ENCODE assay signal across 8 mouse cellular contexts in the genomic region with DNA sequence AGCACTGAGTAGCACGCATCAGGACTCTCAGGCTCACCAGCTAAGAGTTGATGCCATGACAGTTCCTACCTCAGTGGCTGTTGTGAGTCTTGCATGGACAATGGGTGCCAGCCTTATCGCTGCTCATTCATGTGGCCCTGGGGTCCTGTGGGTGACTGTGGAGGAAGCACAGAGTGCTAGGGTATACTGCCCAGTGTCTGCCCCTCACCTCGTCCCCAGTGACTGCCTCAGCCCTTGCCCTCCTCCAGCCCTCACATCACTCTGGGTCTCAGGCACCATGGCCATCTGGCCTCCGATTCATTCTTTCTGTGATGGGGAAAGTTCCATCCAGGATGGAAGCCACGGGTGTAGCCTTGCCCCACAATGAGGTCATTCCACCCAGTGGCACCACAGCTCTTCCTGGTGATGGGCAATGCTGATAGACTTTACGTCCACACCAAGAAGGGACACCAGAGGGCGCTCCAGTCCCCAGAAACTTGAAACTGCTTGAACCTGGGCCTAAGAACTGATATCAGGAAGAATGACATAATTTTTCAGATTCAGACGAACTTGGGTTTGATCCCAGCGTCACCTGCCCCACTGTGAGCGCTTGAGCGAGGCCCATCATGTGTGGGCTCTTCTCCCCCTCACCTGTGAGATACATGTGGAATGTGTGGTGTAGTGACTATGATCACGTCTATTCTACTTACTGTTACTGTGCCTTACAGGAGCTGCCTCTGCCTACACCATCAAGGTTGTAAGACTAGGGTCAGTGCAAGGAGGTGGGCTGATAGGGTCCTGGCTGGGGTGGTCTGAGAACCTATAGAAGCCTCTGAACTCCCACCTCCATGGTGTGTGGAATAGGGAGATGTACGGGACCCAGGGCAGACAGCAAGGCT. TPM values are rescaled to one million over a fixed set of nuclear protein-coding genes. Genes with fewer than 3 reads are reported as not detected.
DNase-seq lines count a peak whose midpoint lies in the region; ATAC-seq and TF ChIP-seq lines count a peak whose summit lies in the region.

No protein-coding gene starts in this region.

- no peak overlapping the region for H3K9ac ChIP-seq in kidney, embryonic 14.5 days (ENCODE audit: low read depth, low read length)
- no peak overlapping the region for H3K9ac ChIP-seq in liver, adult 2 months (ENCODE audit: low read depth, low read length)
- H3K9ac ChIP-seq in neural tube, embryonic 11.5 days (ENCODE audit: low read length) = no peak overlapping the region
- no peak overlapping the region for H3K9ac ChIP-seq in stomach, embryonic 16.5 days (ENCODE audit: low read length)

- no peaks in the 10 kb centered on the region for H3K9me3 ChIP-seq in kidney, embryonic 14.5 days (ENCODE audit: control insufficient read depth, low read length)
- no peaks in the 10 kb centered on the region for H3K9me3 ChIP-seq in neural tube, embryonic 11.5 days (ENCODE audit: control insufficient read depth, low read length)
- H3K9me3 ChIP-seq in stomach, embryonic 16.5 days (replicated peaks; ENCODE audit: control insufficient read depth, low read length) = no peaks in the 10 kb centered on the region

- no peak overlapping the region for H3K4me3 ChIP-seq in kidney, embryonic 14.5 days (ENCODE audit: low read length)
- no peak overlapping the region for H3K4me3 ChIP-seq in liver, adult 2 months (ENCODE audit: insufficient read depth, low read depth, low read length)
- H3K4me3 ChIP-seq in neural tube, embryonic 11.5 days (ENCODE audit: low read depth, low read length) = no peak overlapping the region
- H3K4me3 ChIP-seq in stomach, embryonic 16.5 days (replicated peaks; ENCODE audit: low read length) = no peak overlapping the region

- no peak for TF ChIP-seq POLR2A in liver, adult 2 months (IDR thresholded peaks at IDR 0.05; ENCODE audit: extremely low read depth, insufficient read depth, low read length)

- intact Hi-C loops in gastrocnemius, postnatal 36 days (cut with DNase I) = loop anchor here (5.0 kb wide), 1 partner anchor 223 kb away; no protein-coding TSS in a partner anchor

- H3K27ac ChIP-seq in kidney, embryonic 14.5 days (ENCODE audit: low read depth, low read length) = no peak overlapping the region
- H3K27ac ChIP-seq in liver, adult 2 months (replicated peaks; ENCODE audit: insufficient read depth, low read depth, low read length) = no peak overlapping the region
- no peak overlapping the region for H3K27ac ChIP-seq in neural tube, embryonic 11.5 days (ENCODE audit: low read depth, low read length)
- no peak overlapping the region for H3K27ac ChIP-seq in stomach, embryonic 16.5 days (ENCODE audit: low read length)

- no peaks in the 10 kb centered on the region for H3K36me3 ChIP-seq in kidney, embryonic 14.5 days (ENCODE audit: control insufficient read depth, insufficient read depth, low read length)
- H3K36me3 ChIP-seq in liver, adult 2 months (ENCODE audit: control insufficient read depth, insufficient read depth, low read length) = no peaks in the 10 kb centered on the region
- H3K36me3 ChIP-seq in neural tube, embryonic 11.5 days (ENCODE audit: control insufficient read depth, insufficient read depth, low read length) = no peaks in the 10 kb centered on the region
- peaks cover 4% of the 10 kb centered on the region for H3K36me3 ChIP-seq in stomach, embryonic 16.5 days (ENCODE audit: control insufficient read depth, insufficient read depth, low read length)

- peak; percentile 21; the same call in 1 of the 2 replicates for ATAC-seq in kidney, embryonic 14.5 days (ENCODE audit: low FRiP score, low TSS enrichment)
- peak; percentile 38; the same call in 1 of the 2 replicates for ATAC-seq in neural tube, embryonic 11.5 days (ENCODE audit: insufficient read depth, low FRiP score, low TSS enrichment)
- ATAC-seq in stomach, embryonic 16.5 days (ENCODE audit: insufficient read depth, low FRiP score) = peak; percentile 26; the same call in 1 of the 2 replicates

- no peaks in the 10 kb centered on the region for H3K27me3 ChIP-seq in kidney, embryonic 14.5 days (ENCODE audit: control insufficient read depth, insufficient read depth, low read length)
- H3K27me3 ChIP-seq in liver, adult 2 months (ENCODE audit: control insufficient read depth, insufficient read depth, low read length) = no peaks in the 10 kb centered on the region
- peaks cover 2% of the 10 kb centered on the region; the same call in 1 of the 2 replicates for H3K27me3 ChIP-seq in neural tube, embryonic 11.5 days (ENCODE audit: control insufficient read depth, insufficient read depth, low read length)
- no peaks in the 10 kb centered on the region for H3K27me3 ChIP-seq in stomach, embryonic 16.5 days (ENCODE audit: control insufficient read depth, insufficient read depth, low read length)

- 45% methylated on average over 13 of the region's 13 CpGs for WGBS in kidney, embryonic 14.5 days
- 51% methylated on average over 13 of the region's 13 CpGs for WGBS in liver, adult 2 months
- WGBS in neural tube, embryonic 11.5 days = 42% methylated on average over 13 of the region's 13 CpGs
- WGBS in stomach, embryonic 16.5 days = 41% methylated on average over 13 of the region's 13 CpGs

- no peaks in the 10 kb centered on the region for H3K4me1 ChIP-seq in kidney, embryonic 14.5 days (ENCODE audit: control insufficient read depth, insufficient read depth, low read length)
- H3K4me1 ChIP-seq in liver, adult 2 months (ENCODE audit: control insufficient read depth, insufficient read depth, low read length) = no peaks in the 10 kb centered on the region
- H3K4me1 ChIP-seq in neural tube, embryonic 11.5 days (ENCODE audit: control insufficient read depth, insufficient read depth, low read length) = no peaks in the 10 kb centered on the region
- H3K4me1 ChIP-seq in stomach, embryonic 16.5 days (ENCODE audit: control insufficient read depth, insufficient read depth, low read length) = no peaks in the 10 kb centered on the region

- TF ChIP-seq CTCF in liver, adult 2 months (IDR thresholded peaks at IDR 0.05; ENCODE audit: low read depth, low read length) = peak; percentile 74

- no peaks in the 10 kb centered on the region for H3K79me2 ChIP-seq in liver, adult 2 months (ENCODE audit: control insufficient read depth, insufficient read depth, low read length)

- H3K4me2 ChIP-seq in kidney, embryonic 14.5 days (replicated peaks; ENCODE audit: low read depth, low read length) = no peak overlapping the region
- H3K4me2 ChIP-seq in neural tube, embryonic 11.5 days (ENCODE audit: low read depth) = no peak overlapping the region
- no peak overlapping the region for H3K4me2 ChIP-seq in stomach, embryonic 16.5 days (ENCODE audit: low read depth, low read length)

- peak; percentile 75 for DNase-seq in A20 (ENCODE audit: low read depth, low spot score)
- peak; percentile 75 to 77 for DNase-seq in adrenal gland, adult 18-20 months (ENCODE audit: low spot score in 2 of 2)
- DNase-seq in embryo, embryonic 10 days (ENCODE audit: low spot score) = peak; percentile 80
- DNase-seq in gastrocnemius, postnatal 36 days = peak; percentile 69 to 77
- DNase-seq in liver, adult 2 months (ENCODE audit: extremely low read depth, low read depth, low spot score) = peak; percentile 34
- peak; percentile 81 for DNase-seq in neural tube, embryonic 11.5 days (ENCODE audit: low spot score)

RNA-seq across cellular contexts. Expression of gene Gsn, which starts 32.8 kb away (rescaled TPM):
- total RNA-seq in adrenal gland, adult 18-20 months (2021) = 100 to 1,000 TPM; 364 to 767 TPM
- 100 to 1,000 TPM; 396 to 415 TPM for total RNA-seq in gastrocnemius, postnatal 36 days (2021)
- polyA plus RNA-seq in kidney, embryonic 14.5 days (2014; fragmentation: Nextera tagmentation; extraction: Ambion mirVana) = 57.6 and 84.2 TPM in 2 replicates
- 16.9 and 22.8 TPM in 2 replicates for total RNA-seq in liver, adult 2 months (2014; rRNA removed)
- polyA plus RNA-seq in liver, adult 2 months (2012; rRNA removed) = 20.9 and 22.5 TPM in 2 replicates
- 30.6 and 36.0 TPM in 2 replicates for polyA plus RNA-seq in neural tube, embryonic 11.5 days (2014; fragmentation: Nextera tagmentation; extraction: Ambion mirVana)
- polyA plus RNA-seq in stomach, embryonic 16.5 days (2015; fragmentation: Nextera tagmentation; extraction: Ambion mirVana) = 386 and 449 TPM in 2 replicates

RNA-seq across cellular contexts. Expression of gene Stom, which starts 47.8 kb away (rescaled TPM):
- total RNA-seq in adrenal gland, adult 18-20 months (2021) = 10 to 100 TPM; 46.9 to 80.6 TPM
- total RNA-seq in gastrocnemius, postnatal 36 days (2021) = 10 to 100 TPM; 18.4 to 20.7 TPM
- polyA plus RNA-seq in kidney, embryonic 14.5 days (2014; fragmentation: Nextera tagmentation; extraction: Ambion mirVana) = 10.8 and 18.8 TPM in 2 replicates
- total RNA-seq in liver, adult 2 months (2014; rRNA removed) = 42.4 and 46.7 TPM in 2 replicates
- 34.2 and 40.3 TPM in 2 replicates for polyA plus RNA-seq in liver, adult 2 months (2012; rRNA removed)
- 15.3 and 15.5 TPM in 2 replicates for polyA plus RNA-seq in neural tube, embryonic 11.5 days (2014; fragmentation: Nextera tagmentation; extraction: Ambion mirVana)
- 87.3 and 88.9 TPM in 2 replicates for polyA plus RNA-seq in stomach, embryonic 16.5 days (2015; fragmentation: Nextera tagmentation; extraction: Ambion mirVana)
